Mouse (Mus musculus) spleen, embryonic (tissue): ENCODE measurements around the gene Mfsd4a.

ENCODE experiments used
- CTCF ChIA-PET: fragments of 350-600 bp; sonication (Branson Sonifier 250); formaldehyde crosslinking; loops from one replicate; lab custom pipeline; 2022; lab: Charles Lee

The Mfsd4a gene

DNA sequence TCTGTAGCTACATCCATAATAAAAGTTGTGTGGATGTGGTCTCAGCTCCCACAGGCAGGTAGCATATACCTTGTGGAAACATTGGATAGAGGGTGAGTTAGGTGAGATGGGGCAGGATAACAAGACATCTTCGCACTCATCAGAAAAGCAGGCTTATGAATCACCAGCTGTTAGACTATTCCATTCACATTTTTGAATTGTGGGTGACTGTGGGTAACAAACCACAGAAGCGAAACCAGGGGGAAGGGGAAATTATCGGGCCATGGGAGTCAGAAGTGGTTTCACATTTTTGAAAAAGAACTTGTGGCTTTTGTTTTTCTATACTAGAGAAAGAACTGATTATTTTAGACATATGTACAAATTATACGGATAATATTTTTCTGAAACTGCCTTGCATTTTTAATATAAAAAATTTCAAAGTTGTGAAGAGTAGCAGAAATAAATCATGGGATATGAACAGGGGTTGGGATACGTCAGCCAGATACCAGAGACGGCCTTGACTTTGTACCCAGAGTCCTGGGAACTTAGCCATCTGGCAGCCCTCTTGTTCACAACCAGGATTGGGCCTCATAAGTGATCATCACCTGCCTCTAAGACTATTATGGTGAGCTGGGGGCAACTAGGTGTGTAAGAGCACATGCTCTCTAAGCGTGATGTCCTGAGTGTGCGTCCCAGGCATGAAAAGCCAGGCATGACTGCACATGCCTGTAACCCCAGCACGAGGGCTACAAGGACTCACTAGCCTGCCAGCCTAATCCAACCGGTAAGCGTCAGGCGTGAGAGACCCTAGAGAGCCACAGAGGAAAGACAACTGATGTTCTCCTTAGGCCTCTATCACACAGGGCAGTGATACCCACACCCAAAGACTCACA lies 74.5 kb downstream of the Mfsd4a start:
- CTCF ChIA-PET, result no interaction called here

DNA sequence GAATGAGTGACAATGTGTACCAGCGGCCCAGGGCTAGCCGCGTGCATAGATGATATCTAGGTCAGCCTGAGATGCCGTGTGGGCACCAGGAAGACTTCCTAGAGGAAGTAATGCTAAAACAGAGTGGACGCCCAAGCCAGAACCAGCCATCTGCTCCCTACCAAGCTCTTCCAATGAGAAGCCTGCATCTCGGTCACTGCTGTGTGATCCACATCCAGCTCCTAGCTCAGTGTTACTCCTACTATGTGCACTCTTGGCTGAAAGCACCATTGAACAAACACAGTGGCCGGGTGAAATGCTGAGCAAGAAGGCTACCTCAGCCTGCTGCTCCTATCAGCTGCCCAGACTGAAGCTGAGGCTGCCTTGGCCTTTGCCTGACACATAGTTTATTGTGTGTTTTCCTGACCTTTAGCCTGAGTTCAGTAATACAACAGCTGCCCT lies 75.3 kb downstream of the Mfsd4a start:
- CTCF ChIA-PET, result no interaction called here

DNA sequence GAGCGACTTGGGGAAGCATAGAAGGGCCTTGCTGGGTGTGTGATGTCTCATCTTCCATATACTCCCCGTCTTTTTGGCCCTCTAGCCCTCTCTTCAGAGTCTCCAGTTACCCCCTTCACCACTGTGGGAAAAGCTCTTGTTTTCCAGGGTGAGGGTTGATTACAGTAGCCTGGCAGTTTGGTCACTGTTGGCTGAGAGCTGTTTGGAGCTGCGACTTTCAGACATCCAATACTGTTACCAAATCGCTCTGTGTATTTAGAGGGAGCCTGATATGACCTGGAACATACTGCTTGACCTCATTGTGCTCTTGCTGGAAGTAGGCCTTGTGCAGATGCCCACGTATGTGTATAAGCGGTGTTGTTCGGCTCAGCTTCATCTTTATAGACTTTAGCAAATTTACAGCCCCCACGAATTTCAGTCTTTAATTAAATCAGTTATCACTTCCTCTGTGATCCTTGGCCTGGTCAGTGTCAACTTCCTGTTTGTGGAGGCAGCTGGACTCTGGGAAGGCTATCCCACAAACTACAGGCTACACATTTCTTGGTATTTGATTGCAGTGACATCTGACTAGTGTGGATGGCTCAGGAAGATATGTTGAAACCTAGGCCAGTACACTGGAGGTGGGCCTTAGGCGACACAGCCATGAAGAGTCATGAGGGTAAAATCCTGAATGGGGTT lies 77.6 kb downstream of the Mfsd4a start:
- CTCF ChIA-PET, result interaction anchor here (0.6 to 0.7 kb wide), 3 partner anchors 177 to 1995 kb away, joined by 3 to 5 read pairs (median 4); no protein-coding TSS in a partner anchor

DNA sequence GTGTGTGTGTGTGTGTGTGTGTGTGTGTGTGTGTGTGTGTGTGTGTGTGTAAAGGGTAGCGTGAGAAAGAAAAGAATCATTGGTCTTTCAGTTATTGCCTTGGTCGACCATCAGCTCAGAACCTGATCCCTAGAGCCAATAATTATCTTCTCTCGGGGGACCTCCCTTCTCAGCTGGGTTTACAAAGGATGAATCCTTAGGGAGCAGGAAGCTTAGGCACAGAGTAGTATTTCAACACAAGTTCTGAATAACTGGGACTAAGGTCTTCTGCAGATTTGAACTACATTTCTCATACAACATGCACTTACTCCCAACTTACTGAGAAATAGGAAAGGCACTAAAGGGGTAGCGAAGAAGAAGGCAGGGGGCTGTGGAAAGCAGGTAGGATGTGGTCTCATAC lies 78.4 kb downstream of the Mfsd4a start:
- CTCF ChIA-PET, result interaction anchor here (0.6 kb wide), 2 partner anchors 178 to 1996 kb away, joined by 4 to 5 read pairs; no protein-coding TSS in a partner anchor

DNA sequence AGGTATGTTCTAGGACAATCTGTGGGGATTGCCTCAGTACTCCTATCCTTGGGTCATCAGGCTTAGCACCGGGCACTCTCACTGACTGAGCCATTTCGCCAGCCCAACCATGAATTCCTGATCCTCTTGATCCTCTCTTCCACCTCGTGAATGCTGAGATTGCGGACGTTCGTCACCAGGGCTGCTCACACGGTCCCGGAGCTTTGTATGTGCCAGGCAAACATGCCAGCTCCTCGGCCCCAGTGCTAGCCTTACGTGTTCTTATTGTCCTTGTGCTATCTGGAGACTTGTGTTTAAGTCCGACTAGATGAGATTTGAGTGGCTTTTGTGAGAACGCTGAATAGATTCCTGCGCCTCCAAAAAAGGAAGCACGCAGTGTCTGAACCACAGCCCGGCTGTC lies 80.4 kb downstream of the Mfsd4a start:
- CTCF ChIA-PET, result no interaction called here

DNA sequence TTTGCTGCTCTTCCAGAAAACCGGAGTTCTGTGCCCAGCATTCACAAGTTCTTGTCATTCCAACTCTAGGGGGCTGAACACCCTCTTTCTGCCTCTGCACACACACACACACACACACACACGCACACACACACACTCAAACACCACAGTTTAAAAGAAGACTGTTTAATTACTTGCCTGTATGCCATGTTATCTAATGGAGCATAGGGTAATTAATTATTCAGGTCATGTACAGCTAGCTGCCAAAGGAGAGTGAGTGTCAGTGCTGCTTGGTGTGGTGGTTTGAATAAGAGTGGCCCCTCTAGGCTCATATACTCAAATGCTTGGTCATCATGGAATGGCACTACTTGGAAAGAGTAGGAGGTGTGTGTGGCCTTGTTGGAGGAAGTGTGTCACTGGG lies 84.1 kb downstream of the Mfsd4a start:
- CTCF ChIA-PET, result no interaction called here

DNA sequence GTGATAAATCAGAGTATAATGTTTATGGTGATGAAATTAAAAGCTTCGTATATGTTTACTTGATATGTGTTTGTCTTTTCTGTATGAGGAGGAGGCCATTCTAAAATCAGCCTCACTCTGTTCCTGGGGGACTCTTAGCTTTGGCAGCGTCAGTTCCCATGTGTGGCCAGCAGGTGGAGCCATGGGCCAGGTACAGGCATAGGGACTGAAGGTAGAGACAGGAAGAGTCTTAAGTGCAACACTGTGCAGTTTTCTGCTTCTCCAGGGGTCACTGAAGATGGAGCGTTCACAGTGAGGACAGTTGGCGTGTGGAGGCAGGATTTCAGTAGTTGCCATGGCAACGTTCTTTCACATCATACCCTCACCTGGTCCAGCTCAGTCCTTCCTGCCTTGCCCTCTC lies 85.0 kb downstream of the Mfsd4a start:
- CTCF ChIA-PET, result interaction anchor here (0.5 to 1.2 kb wide), 2 partner anchors 64 to 489 kb away, joined by 5 to 12 read pairs; no protein-coding TSS in a partner anchor

DNA sequence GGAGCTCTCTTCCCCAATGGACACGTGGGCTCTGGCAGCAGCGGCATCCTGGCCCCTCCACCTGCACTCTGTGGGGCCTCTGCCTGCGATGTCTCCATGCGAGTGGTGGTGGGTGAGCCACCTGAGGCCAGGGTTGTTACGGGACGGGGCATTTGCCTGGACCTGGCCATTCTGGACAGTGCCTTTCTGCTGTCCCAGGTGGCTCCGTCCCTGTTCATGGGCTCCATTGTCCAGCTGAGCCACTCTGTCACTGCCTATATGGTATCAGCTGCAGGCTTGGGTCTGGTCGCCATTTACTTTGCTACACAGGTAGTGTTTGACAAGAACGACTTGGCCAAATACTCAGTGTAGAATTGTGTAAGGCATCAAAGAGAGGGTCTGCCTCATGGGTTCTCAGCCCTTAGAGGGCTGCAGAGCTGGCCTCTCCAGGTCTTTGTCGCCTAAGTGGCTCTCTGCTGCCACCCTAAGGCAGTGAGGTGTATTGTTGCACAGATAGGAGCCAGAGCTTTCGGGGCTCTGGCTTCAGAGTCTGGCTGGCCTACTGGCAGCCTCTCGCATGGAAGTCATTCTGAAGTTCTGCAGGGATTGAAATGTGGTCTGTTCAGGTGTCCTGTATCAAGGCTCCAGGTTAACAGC lies 86.4 kb downstream of the Mfsd4a start:
- CTCF ChIA-PET, result no interaction called here

DNA sequence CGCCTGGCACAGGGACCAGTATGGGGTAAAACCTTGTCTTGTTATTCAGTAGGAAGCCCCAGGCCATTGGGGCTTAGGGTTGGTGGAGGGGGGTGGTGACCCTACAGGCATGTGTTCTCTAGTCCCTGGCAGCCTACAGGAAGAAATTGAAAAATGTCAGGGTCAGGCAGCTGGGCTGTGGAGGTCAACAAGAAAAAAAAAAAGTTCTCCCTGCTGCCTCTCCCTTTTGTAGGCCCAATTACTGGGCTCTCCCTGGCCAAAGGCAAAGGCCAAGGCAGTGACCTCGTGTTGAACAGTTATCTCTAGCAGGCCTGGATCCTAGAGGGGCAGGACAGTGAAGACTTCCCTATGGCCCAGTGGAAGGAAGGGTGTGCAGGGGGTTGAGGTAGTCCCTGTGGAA lies 87.4 kb downstream of the Mfsd4a start:
- CTCF ChIA-PET, result no interaction called here

DNA sequence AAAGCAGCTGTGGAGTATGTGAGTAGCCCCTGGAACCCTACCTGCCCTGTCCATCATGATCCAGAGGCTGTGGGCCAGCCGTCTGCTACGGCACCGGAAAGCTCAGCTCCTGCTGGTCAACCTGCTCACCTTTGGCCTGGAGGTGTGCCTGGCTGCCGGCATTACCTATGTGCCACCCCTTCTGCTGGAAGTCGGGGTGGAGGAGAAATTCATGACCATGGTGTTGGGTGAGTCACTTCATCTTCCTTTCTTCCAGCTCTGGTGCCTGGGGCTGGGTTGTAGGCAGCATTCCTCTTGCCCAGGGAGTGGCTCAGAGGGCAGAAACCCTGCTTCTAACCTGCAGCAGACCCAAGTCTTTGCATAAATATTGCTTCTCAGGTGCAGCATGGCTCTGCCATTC lies 91.0 kb downstream of the Mfsd4a start:
- CTCF ChIA-PET, result no interaction called here

DNA sequence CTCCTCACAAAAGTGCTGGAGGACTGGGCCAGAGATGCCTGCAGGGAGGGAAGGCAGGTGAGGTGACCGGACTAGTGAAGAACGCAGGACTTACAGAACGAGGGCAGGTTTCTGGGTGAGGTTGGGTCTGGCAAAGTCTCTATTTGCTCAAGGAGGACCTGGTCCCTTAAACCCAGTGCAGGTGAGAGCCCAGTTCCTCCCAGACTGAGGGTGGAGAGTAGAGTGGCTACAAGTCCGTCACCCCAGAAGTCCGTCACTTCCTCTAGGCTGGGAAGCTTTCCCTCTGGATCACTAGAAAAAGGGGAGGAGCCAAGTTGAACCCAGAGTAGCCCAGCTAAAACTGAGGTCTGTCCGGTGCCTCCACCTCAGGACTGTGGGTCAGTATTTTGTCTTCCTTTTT lies 93.9 kb downstream of the Mfsd4a start:
- CTCF ChIA-PET, result no interaction called here
